Mouse (Mus musculus) ES-E14 (cell line): ENCODE results near the gene Fosl2.

Source experiments
- CHD2 ChIP-seq: IDR thresholded peaks from 2 replicates; pipeline ENCODE4 v1.6.1; 2014; ENCODE audit warnings: mild to moderate bottlenecking, low read depth, low read length, inconsistent platforms
- HCFC1 ChIP-seq: IDR thresholded peaks from 2 replicates; pipeline ENCODE4 v1.6.1; 2012; ENCODE audit warnings: low read length, inconsistent platforms, borderline replicate concordance; ENCODE audit not compliant: insufficient read depth
- MAFK ChIP-seq: IDR thresholded peaks from 2 replicates; pipeline ENCODE4 v1.6.1; 2014; ENCODE audit warnings: mild to moderate bottlenecking, low read depth, low read length, inconsistent platforms; ENCODE audit not compliant: insufficient read depth
- ZC3H11A ChIP-seq: IDR thresholded peaks from 2 replicates; pipeline ENCODE4 v1.6.1; 2012; ENCODE audit warnings: low read depth, mild to moderate bottlenecking, inconsistent platforms, low read length, borderline replicate concordance

GRCm38 (mm10) chr5:32098691-32099090 is 36.9 kb upstream of the Fosl2 start:
- no peak for TF ChIP-seq HCFC1
- no peak for TF ChIP-seq MAFK
- no peak for TF ChIP-seq CHD2
- TF ChIP-seq ZC3H11A = no peak
